Comparison of ENCODE assay signal across 14 mouse cellular contexts in genomic region chr19:10433879-10434540, GRCm38 (mm10). TPM values are rescaled to one million over a fixed set of nuclear protein-coding genes. Genes with fewer than 3 reads are reported as not detected.
DNase-seq lines count a peak whose midpoint lies in the region; ATAC-seq and TF ChIP-seq lines count a peak whose summit lies in the region.
"Had no signal": no experiment of that assay in that cellular context is flagged by ENCODE, and none has a peak within 500 bp of the region (broad histone marks: within the 10 kb centered on the region; RNA-seq: fewer than 3 reads in every experiment).

No protein-coding gene starts in this region.

- no peak overlapping the region for H3K27ac ChIP-seq in forebrain, postnatal 0 days (ENCODE audit: low read depth, low read length)
- no peak overlapping the region for H3K27ac ChIP-seq in forebrain, embryonic 15.5 days (replicated peaks)
- peak overlapping the region; percentile 23; the same call in 1 of the 2 replicates for H3K27ac ChIP-seq in heart, embryonic 10.5 days
- H3K27ac ChIP-seq: hindbrain, embryonic 10.5 days had no signal

- H3K4me2 ChIP-seq in forebrain, postnatal 0 days (ENCODE audit: low read depth), result no peak overlapping the region
- no peak overlapping the region for H3K4me2 ChIP-seq in forebrain, embryonic 15.5 days (replicated peaks)

- no peak overlapping the region for H3K9ac ChIP-seq in forebrain, postnatal 0 days
- no peak overlapping the region for H3K9ac ChIP-seq in forebrain, embryonic 15.5 days (replicated peaks)

- TF ChIP-seq CTCF in forebrain, postnatal 0 days (IDR thresholded peaks at IDR 0.05; ENCODE audit: low read depth), result no peak

- H3K4me1 ChIP-seq in forebrain, postnatal 0 days (ENCODE audit: insufficient read depth), result no peaks in the 10 kb centered on the region
- peaks cover 29% of the 10 kb centered on the region for H3K4me1 ChIP-seq in forebrain, embryonic 15.5 days
- peaks cover 51% of the 10 kb centered on the region for H3K4me1 ChIP-seq in heart, embryonic 10.5 days

- H3K36me3 ChIP-seq in forebrain, postnatal 0 days (ENCODE audit: insufficient read depth), result no peaks in the 10 kb centered on the region; the same call in 1 of the 2 replicates
- no peaks in the 10 kb centered on the region for H3K36me3 ChIP-seq in forebrain, embryonic 15.5 days
- H3K36me3 ChIP-seq in heart, embryonic 10.5 days, result no peaks in the 10 kb centered on the region
- H3K36me3 ChIP-seq: hindbrain, embryonic 10.5 days had no signal

- 56% methylated on average over 9 of the region's 9 CpGs for WGBS in forebrain, postnatal 0 days
- WGBS in forebrain, embryonic 15.5 days, result 59% methylated on average over 9 of the region's 9 CpGs
- WGBS in heart, embryonic 10.5 days, result 43% methylated on average over 9 of the region's 9 CpGs

- no peak overlapping the region for H3K4me3 ChIP-seq in forebrain, postnatal 0 days (ENCODE audit: low read depth, low read length)
- no peak overlapping the region for H3K4me3 ChIP-seq in forebrain, embryonic 15.5 days
- H3K4me3 ChIP-seq in heart, embryonic 10.5 days, result no peak overlapping the region
- H3K4me3 ChIP-seq: hindbrain, embryonic 10.5 days had no signal

- peak; percentile 57 for ATAC-seq in forebrain, postnatal 0 days
- ATAC-seq in forebrain, embryonic 15.5 days (replicated peaks), result no peak
- no peak for ATAC-seq in CD4-positive, CD25-positive, alpha-beta regulatory T cell, adult 4 months

- no peaks in the 10 kb centered on the region for H3K9me3 ChIP-seq in forebrain, postnatal 0 days (ENCODE audit: low read length)
- H3K9me3 ChIP-seq in forebrain, embryonic 15.5 days, result no peaks in the 10 kb centered on the region
- H3K9me3 ChIP-seq in heart, embryonic 10.5 days, result no peaks in the 10 kb centered on the region
- H3K9me3 ChIP-seq: hindbrain, embryonic 10.5 days had no signal

- no peak for DNase-seq in forebrain, postnatal 0 days
- peak; percentile 28 for DNase-seq in cerebellum, adult 8-10 months
- no peak for DNase-seq in heart, embryonic 10.5 days (ENCODE audit: low spot score)
- DNase-seq in layer of hippocampus, postnatal 36 days, result peak; percentile 37 to 45
- DNase-seq in thymus, postnatal 14 days, result no peak
- DNase-seq in T-cell, adult 2 months (ENCODE audit: low spot score), result no peak
- DNase-seq: adrenal gland, postnatal 10 days; embryo, embryonic 11 days; thymus, postnatal 4 days had no signal

- no peaks in the 10 kb centered on the region for H3K27me3 ChIP-seq in forebrain, postnatal 0 days (ENCODE audit: insufficient read depth, low read length)
- H3K27me3 ChIP-seq in forebrain, embryonic 15.5 days, result no peaks in the 10 kb centered on the region
- peaks cover 76% of the 10 kb centered on the region for H3K27me3 ChIP-seq in heart, embryonic 10.5 days (ENCODE audit: insufficient read depth, poor library complexity, severe bottlenecking)

RNA-seq across cellular contexts. Expression of gene Lrrc10b, which starts 23.3 kb away (rescaled TPM):
- total RNA-seq in forebrain, postnatal 0 days (2014; rRNA removed), result 6.5 and 7.7 TPM in 2 replicates
- 1.1 and 2.5 TPM in 2 replicates for polyA plus RNA-seq in forebrain, postnatal 0 days (2015; fragmentation: Nextera tagmentation; extraction: Ambion mirVana)
- 0.40 and 1.1 TPM in 2 replicates for polyA plus RNA-seq in forebrain, embryonic 15.5 days (2015; fragmentation: Nextera tagmentation; extraction: Ambion mirVana)
- polyA plus RNA-seq in heart, embryonic 10.5 days (2016; fragmentation: Nextera tagmentation; extraction: Ambion mirVana), result 0.06 and 0.18 TPM in 2 replicates
- 10 to 100 TPM; 78.7 to 89.3 TPM for total RNA-seq in layer of hippocampus, postnatal 36 days (2021)
- not detected for polyA plus RNA-seq in CD4-positive, CD25-positive, alpha-beta regulatory T cell, adult 4 months (2017; shearing (Covaris generic))
- polyA plus RNA-seq: limb, embryonic 11.5 days had no signal

RNA-seq across cellular contexts. Expression of gene Syt7, which starts 45.1 kb away (rescaled TPM):
- total RNA-seq in forebrain, postnatal 0 days (2014; rRNA removed), result 91.6 and 110 TPM in 2 replicates
- polyA plus RNA-seq in forebrain, postnatal 0 days (2015; fragmentation: Nextera tagmentation; extraction: Ambion mirVana), result 14.9 and 19.2 TPM in 2 replicates
- 8.9 and 10.3 TPM in 2 replicates for polyA plus RNA-seq in forebrain, embryonic 15.5 days (2015; fragmentation: Nextera tagmentation; extraction: Ambion mirVana)
- polyA plus RNA-seq in heart, embryonic 10.5 days (2016; fragmentation: Nextera tagmentation; extraction: Ambion mirVana), result 0.16 and 0.35 TPM in 2 replicates
- total RNA-seq in layer of hippocampus, postnatal 36 days (2021), result 100 to 1,000 TPM; 301 to 303 TPM
- not detected for polyA plus RNA-seq in CD4-positive, CD25-positive, alpha-beta regulatory T cell, adult 4 months (2017; shearing (Covaris generic))

RNA-seq across cellular contexts. Expression of gene Ppp1r32, which starts 48.7 kb away (rescaled TPM):
- 3.5 and 5.1 TPM in 2 replicates for total RNA-seq in forebrain, postnatal 0 days (2014; rRNA removed)
- 4.4 and 6.0 TPM in 2 replicates for polyA plus RNA-seq in forebrain, postnatal 0 days (2015; fragmentation: Nextera tagmentation; extraction: Ambion mirVana)
- 1.5 and 3.0 TPM in 2 replicates for polyA plus RNA-seq in forebrain, embryonic 15.5 days (2015; fragmentation: Nextera tagmentation; extraction: Ambion mirVana)
- not detected in 2 replicates for polyA plus RNA-seq in heart, embryonic 10.5 days (2016; fragmentation: Nextera tagmentation; extraction: Ambion mirVana)
- total RNA-seq in layer of hippocampus, postnatal 36 days (2021), result 1 to 10 TPM; 1.5 to 1.8 TPM
- polyA plus RNA-seq in CD4-positive, CD25-positive, alpha-beta regulatory T cell, adult 4 months (2017; shearing (Covaris generic)), result 1 to 10 TPM in 1 of 2 experiments, under 1 TPM in 1; 0.31 to 1.4 TPM
- polyA plus RNA-seq: kidney, embryonic 14.5 days; limb, embryonic 11.5 days had no signal

Comparison
In these comparisons a context has a peak if more than half of its experiments do, and no peak if none do; other contexts are left out.
1. DNase-seq: peak in cerebellum, adult 8-10 months (single experiment) and layer of hippocampus, postnatal 36 days (2 of 2); none in forebrain, postnatal 0 days (single experiment), heart, embryonic 10.5 days (single experiment), thymus, postnatal 14 days (single experiment) and T-cell, adult 2 months (single experiment).